Mouse (Mus musculus): ENCODE results near the gene Pcyt1a.

DNA sequence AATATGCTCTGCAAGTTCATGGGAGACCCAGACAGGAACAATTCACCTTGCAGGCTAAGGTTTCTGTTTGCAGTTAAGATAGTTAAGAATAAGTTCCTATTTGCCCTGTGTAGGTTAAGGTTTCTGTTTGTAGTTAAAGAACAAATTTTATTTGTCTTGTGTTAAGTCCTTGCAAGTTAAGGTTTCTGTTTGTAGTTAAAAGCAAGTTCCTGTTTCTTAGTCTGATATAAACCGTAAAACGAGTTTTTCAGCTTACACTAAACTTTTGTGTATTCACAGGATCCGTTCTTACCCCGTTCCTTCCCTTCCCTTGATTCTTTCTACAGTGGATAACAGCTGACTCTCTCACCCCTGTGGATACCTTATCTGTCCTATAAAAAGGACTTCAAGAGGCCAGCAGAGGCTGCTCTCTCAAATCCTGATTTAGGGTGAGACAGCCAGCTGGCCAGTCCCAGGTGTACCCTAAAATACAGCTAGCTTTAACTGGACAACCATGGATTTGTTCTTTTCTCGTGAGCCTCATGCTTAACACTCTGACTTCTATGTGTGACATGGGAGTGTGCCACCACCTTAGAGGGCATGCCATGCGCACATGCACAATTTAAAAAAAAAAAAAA lies 92.0 kb downstream of the Pcyt1a start:
- TF ChIP-seq POLR2AphosphoS2 (IDR thresholded peaks at IDR 0.05; ENCODE audit: insufficient read length, low read depth) (no peak), CEBPB (IDR thresholded peaks at IDR 0.05; ENCODE audit: insufficient read depth, poor library complexity, severe bottlenecking) (no peak)
